Mouse (Mus musculus) C2C12 (cell line): ENCODE results near the gene Cys1.
"Not testable (repeated sequence)": the region's sequence is repeated elsewhere in the genome, so short reads cannot be mapped to it uniquely, and the experiment has no call there.

Experiments
- CTCF ChIP-seq: IDR thresholded peaks from one replicate; pipeline ENCODE4 v1.5.1; 2011; ENCODE audit not compliant: control insufficient read depth, insufficient read depth, insufficient read length
- USF1 ChIP-seq: IDR thresholded peaks from one replicate; pipeline ENCODE4 v1.6.1; 2011; ENCODE audit warnings: low read depth, mild to moderate bottlenecking, control low read depth, moderate library complexity

GRCm38 (mm10) chr12:24701621-24702020, 20.0 kb upstream of the Cys1 start:
- TF ChIP-seq CTCF, USF1: not testable (repeated sequence)
